Mouse (Mus musculus) splenic B cell, adult 2 months (primary cell): ENCODE results near the gene Map4k4.

Source experiments
- DNase-seq: peaks from one replicate; pipeline ENCODE4 v3.0.0-alpha.2; 2011; ENCODE audit warnings: low read depth, low spot score
- H3K27me3 ChIP-seq: 2 replicates; pipeline ENCODE4 v1.6.1; 2012; ENCODE audit warnings: mild to moderate bottlenecking, low read length, moderate library complexity, mixed read lengths; ENCODE audit not compliant: control insufficient read depth, poor library complexity, insufficient read depth, severe bottlenecking
- H3K36me3 ChIP-seq: 2 replicates; pipeline ENCODE4 v1.6.1; 2012; ENCODE audit warnings: mild to moderate bottlenecking, low read length, moderate library complexity, mixed read lengths; ENCODE audit not compliant: control insufficient read depth, poor library complexity, insufficient read depth, severe bottlenecking

The Map4k4 gene

GRCm38 (mm10) chr1:40058013-40058412 is 157.3 kb downstream of the Map4k4 start:
- no peaks in the 10 kb centered on the region for H3K36me3 ChIP-seq

GRCm38 (mm10) chr1:40059122-40059774 is 158.5 kb downstream of the Map4k4 start:
- Histone ChIP-seq H3K36me3 (no peaks in the 10 kb centered on the region), H3K27me3 (no peaks in the 10 kb centered on the region)
- peak; percentile 62 for DNase-seq

More at GRCm38 (mm10) chr1:40058013-40058412, 157.3 kb downstream of the Map4k4 start:
- no peak for DNase-seq
- H3K27me3 ChIP-seq: no peaks in the 10 kb centered on the region

- Histone ChIP-seq H3K36me3 (no peaks in the 10 kb centered on the region), H3K27me3 (no peaks in the 10 kb centered on the region)
- DNase-seq: no peak
Measured at GRCm38 (mm10) chr1:40061359-40061758, 160.6 kb downstream of the Map4k4 start.

DNA sequence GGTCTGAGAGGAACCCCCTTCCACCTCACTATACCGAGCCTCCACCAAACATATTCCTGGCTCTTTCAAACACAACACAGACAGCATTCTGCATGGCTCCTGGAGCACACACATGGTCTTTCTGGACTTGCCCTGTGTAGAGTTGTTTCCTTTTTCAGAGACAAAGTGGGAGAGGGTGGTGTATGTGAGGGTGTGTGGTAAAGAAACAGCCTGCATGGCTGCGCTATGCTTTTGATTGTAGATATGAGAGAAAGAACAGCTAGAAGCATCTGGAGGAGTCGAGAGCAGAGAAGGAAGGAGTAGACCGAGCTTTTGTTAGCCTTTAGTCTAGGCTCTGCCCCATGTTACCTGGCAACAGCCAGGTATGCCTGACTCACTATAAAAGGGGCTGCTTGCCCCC is 162.7 kb downstream of the Map4k4 start:
- no peaks in the 10 kb centered on the region for H3K27me3 ChIP-seq
- no peak for DNase-seq
- H3K36me3 ChIP-seq: no peaks in the 10 kb centered on the region

GRCm38 (mm10) chr1:40064508-40064907 is 163.8 kb downstream of the Map4k4 start:
- H3K27me3 ChIP-seq: no peaks in the 10 kb centered on the region
- DNase-seq: no peak
- H3K36me3 ChIP-seq: no peaks in the 10 kb centered on the region

DNA sequence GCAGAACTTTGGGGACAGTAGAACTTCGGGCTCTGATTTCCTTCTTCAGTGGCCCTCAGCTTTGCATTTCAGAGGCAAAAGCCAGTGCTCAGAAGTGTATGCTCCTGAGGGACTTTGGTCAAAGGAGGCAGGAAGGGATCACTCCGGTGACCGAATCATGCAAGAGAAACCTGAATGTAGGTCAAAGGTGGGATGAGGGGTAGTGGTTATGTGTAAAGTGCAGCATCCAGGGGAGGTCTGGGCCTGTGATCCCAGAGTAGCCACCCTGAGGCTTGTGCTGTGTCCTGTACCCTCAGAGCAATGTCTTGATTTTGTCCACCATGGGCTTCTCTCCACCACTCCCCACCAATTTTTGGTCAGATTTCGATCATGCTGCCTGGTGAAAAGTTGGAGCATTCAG is 171.8 kb downstream of the Map4k4 start:
- Histone ChIP-seq H3K27me3 (no peaks in the 10 kb centered on the region), H3K36me3 (no peaks in the 10 kb centered on the region)
- no peak for DNase-seq

DNA sequence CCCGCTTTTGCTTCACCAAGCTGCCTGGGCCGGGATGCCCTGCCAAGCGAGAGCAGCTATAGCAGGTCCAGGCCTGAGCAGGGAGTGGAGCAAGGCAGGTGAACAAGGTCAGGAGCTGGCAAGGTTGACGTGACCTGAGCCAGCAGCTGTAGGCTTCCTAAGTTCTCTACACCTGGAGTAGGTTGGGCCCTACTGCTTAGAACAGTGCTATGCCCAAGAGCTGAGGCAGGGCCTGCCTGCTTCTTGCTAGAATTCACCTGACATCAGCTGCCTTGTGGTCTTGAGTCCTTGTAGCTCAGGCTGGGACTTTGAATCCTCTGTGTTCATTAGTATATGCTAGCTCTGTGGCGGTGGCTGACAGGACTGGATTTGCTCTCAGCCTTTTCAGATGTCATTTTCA is 173.1 kb downstream of the Map4k4 start, which contains the start of gene Il1r2:
Gene Il1r2, plus strand, starts transcription at position 301 of the 400 bp plus-strand sequence.
- Histone ChIP-seq H3K27me3 (no peaks in the 10 kb centered on the region), H3K36me3 (no peaks in the 10 kb centered on the region)
- DNase-seq: no peak
